25 mouse cellular contexts compared by ENCODE assay signal in genomic region chr2:93357391-93357790, GRCm38 (mm10). TPM values are rescaled to one million over a fixed set of nuclear protein-coding genes. Genes with fewer than 3 reads are reported as not detected.
A peak's percentile ranks its signal among the peaks of the same experiment; 100 is the strongest.
DNase-seq lines count a peak whose midpoint lies in the region; ATAC-seq lines count a peak whose summit lies in the region.
"Had no signal": no experiment of that assay in that cellular context is flagged by ENCODE, and none has a peak within 500 bp of the region (broad histone marks: within the 10 kb centered on the region; RNA-seq: fewer than 3 reads in every experiment).

No protein-coding gene starts in this region.

- no peak overlapping the region for H3K27ac ChIP-seq in heart, embryonic 11.5 days (ENCODE audit: low read depth, low read length)
- 0 out of 2 replicates have a peak overlapping the region, but pooled peaks have one; percentile 48 for H3K27ac ChIP-seq in intestine, embryonic 15.5 days
- H3K27ac ChIP-seq in liver, embryonic 13.5 days = peak overlapping the region; percentile 53
- no peak overlapping the region for H3K27ac ChIP-seq in stomach, embryonic 15.5 days
- H3K27ac ChIP-seq: embryonic facial prominence, embryonic 13.5 days; heart, embryonic 15.5 days; hindbrain, embryonic 15.5 days; left cerebral cortex, adult 2 months; lung, embryonic 15.5 days; macrophage had no signal

- no peak overlapping the region for H3K9ac ChIP-seq in heart, embryonic 11.5 days (ENCODE audit: low read depth, low read length)
- no peak overlapping the region for H3K9ac ChIP-seq in intestine, embryonic 15.5 days
- peak overlapping the region; percentile 12 for H3K9ac ChIP-seq in liver, embryonic 13.5 days
- H3K9ac ChIP-seq in stomach, embryonic 15.5 days = no peak overlapping the region
- H3K9ac ChIP-seq: embryonic facial prominence, embryonic 13.5 days; heart, embryonic 15.5 days; hindbrain, embryonic 15.5 days; lung, embryonic 15.5 days; neural tube, embryonic 15.5 days had no signal

- no peak overlapping the region for H3K4me3 ChIP-seq in heart, embryonic 11.5 days (ENCODE audit: low read depth, low read length)
- no peak overlapping the region for H3K4me3 ChIP-seq in intestine, embryonic 15.5 days (replicated peaks)
- peak overlapping the region; percentile 15 for H3K4me3 ChIP-seq in liver, embryonic 13.5 days (replicated peaks)
- H3K4me3 ChIP-seq in stomach, embryonic 15.5 days (replicated peaks) = no peak overlapping the region
- H3K4me3 ChIP-seq: embryonic facial prominence, embryonic 13.5 days; heart, embryonic 15.5 days; hindbrain, embryonic 15.5 days; left cerebral cortex, adult 2 months; lung, embryonic 15.5 days; neural tube, embryonic 15.5 days had no signal

- no peak overlapping the region for H3K4me2 ChIP-seq in heart, embryonic 11.5 days
- no peak overlapping the region for H3K4me2 ChIP-seq in intestine, embryonic 15.5 days (replicated peaks)
- peak overlapping the region; percentile 40 for H3K4me2 ChIP-seq in liver, embryonic 13.5 days
- H3K4me2 ChIP-seq in stomach, embryonic 15.5 days = no peak overlapping the region
- H3K4me2 ChIP-seq: embryonic facial prominence, embryonic 13.5 days; heart, embryonic 15.5 days; hindbrain, embryonic 15.5 days; lung, embryonic 15.5 days; neural tube, embryonic 15.5 days had no signal

- no peak for DNase-seq in heart, postnatal 36 days
- no peak for DNase-seq in liver, embryonic 13.5 days
- DNase-seq in lung, postnatal 10 days = no peak
- DNase-seq in lung, postnatal 25 days (ENCODE audit: low spot score) = no peak
- DNase-seq in natural killer cell, adult 2 months (ENCODE audit: low spot score in 2 of 2) = no peak
- DNase-seq: adrenal gland, postnatal 10 days; cerebellum, adult 2 months; cerebellum, postnatal 25 days; embryo, embryonic 11 days; gastrocnemius, postnatal 14 days; kidney, adult 11 months; thymus, postnatal 36 days had no signal

- peaks cover 14% of the 10 kb centered on the region for H3K4me1 ChIP-seq in heart, embryonic 11.5 days (ENCODE audit: control insufficient read depth, insufficient read depth, low read length)
- 0 out of 2 replicates have a peak, but pooled peaks cover 10% of the 10 kb centered on the region for H3K4me1 ChIP-seq in intestine, embryonic 15.5 days (replicated peaks)
- peaks cover 90% of the 10 kb centered on the region for H3K4me1 ChIP-seq in liver, embryonic 13.5 days (replicated peaks)
- H3K4me1 ChIP-seq in stomach, embryonic 15.5 days = 0 out of 2 replicates have a peak, but pooled peaks cover 3% of the 10 kb centered on the region
- H3K4me1 ChIP-seq: lung, embryonic 15.5 days had no signal

- 43% methylated on average over 2 of the region's 2 CpGs for WGBS in heart, embryonic 11.5 days (ENCODE audit: insufficient replicate concordance)
- WGBS in intestine, embryonic 15.5 days = 27% methylated on average over 2 of the region's 2 CpGs
- 41% methylated on average over 2 of the region's 2 CpGs for WGBS in liver, embryonic 13.5 days (ENCODE audit: insufficient replicate concordance)
- 41% methylated on average over 2 of the region's 2 CpGs for WGBS in stomach, embryonic 15.5 days

- intact Hi-C loops in heart, postnatal 36 days (cut with DNase I) = no loop called here

- ATAC-seq in heart, embryonic 11.5 days (replicated peaks; ENCODE audit: insufficient number of reproducible peaks, low FRiP score, low TSS enrichment) = 0 out of 2 replicates have a peak, but pooled peaks have one; percentile 47
- peak; percentile 87 for ATAC-seq in intestine, embryonic 15.5 days
- peak; percentile 57 for ATAC-seq in liver, embryonic 13.5 days (ENCODE audit: low read depth)
- ATAC-seq in stomach, embryonic 15.5 days (ENCODE audit: insufficient read depth, low FRiP score, low read depth) = peak; percentile 61; the same call in 1 of the 2 replicates
- ATAC-seq: activated CD4-positive, CD25-positive, alpha-beta regulatory T cell, adult 4 months; forebrain, embryonic 16.5 days had no signal

- H3K36me3 ChIP-seq in heart, embryonic 11.5 days (ENCODE audit: control insufficient read depth, insufficient read depth, low read length) = no peaks in the 10 kb centered on the region
- H3K36me3 ChIP-seq in intestine, embryonic 15.5 days = no peaks in the 10 kb centered on the region
- H3K36me3 ChIP-seq in liver, embryonic 13.5 days = no peaks in the 10 kb centered on the region
- no peaks in the 10 kb centered on the region for H3K36me3 ChIP-seq in stomach, embryonic 15.5 days
- H3K36me3 ChIP-seq: embryonic facial prominence, embryonic 13.5 days; heart, embryonic 15.5 days; hindbrain, embryonic 15.5 days; lung, embryonic 15.5 days; neural tube, embryonic 15.5 days had no signal

- no peaks in the 10 kb centered on the region for H3K27me3 ChIP-seq in heart, embryonic 11.5 days (ENCODE audit: control insufficient read depth, insufficient read depth, low read length)
- no peaks in the 10 kb centered on the region for H3K27me3 ChIP-seq in intestine, embryonic 15.5 days (replicated peaks)
- H3K27me3 ChIP-seq in liver, embryonic 13.5 days = no peaks in the 10 kb centered on the region
- H3K27me3 ChIP-seq in stomach, embryonic 15.5 days (replicated peaks) = no peaks in the 10 kb centered on the region
- H3K27me3 ChIP-seq: embryonic facial prominence, embryonic 13.5 days; heart, embryonic 15.5 days; hindbrain, embryonic 15.5 days; lung, embryonic 15.5 days; neural tube, embryonic 15.5 days had no signal

- no peaks in the 10 kb centered on the region for H3K9me3 ChIP-seq in heart, embryonic 11.5 days (replicated peaks; ENCODE audit: control insufficient read depth, low read length)
- no peaks in the 10 kb centered on the region for H3K9me3 ChIP-seq in intestine, embryonic 15.5 days
- H3K9me3 ChIP-seq in liver, embryonic 13.5 days (replicated peaks) = no peaks in the 10 kb centered on the region
- no peaks in the 10 kb centered on the region for H3K9me3 ChIP-seq in stomach, embryonic 15.5 days
- H3K9me3 ChIP-seq: embryonic facial prominence, embryonic 13.5 days; heart, embryonic 15.5 days; hindbrain, embryonic 15.5 days; lung, embryonic 15.5 days; neural tube, embryonic 15.5 days had no signal

RNA-seq across cellular contexts. Expression of gene Tspan18, which starts 23.1 kb away (rescaled TPM):
- polyA plus RNA-seq in heart, embryonic 11.5 days (2014; fragmentation: Nextera tagmentation; extraction: Ambion mirVana) = 75.5 and 84.5 TPM in 2 replicates
- 10 to 100 TPM; 12.4 to 16.2 TPM for total RNA-seq in heart, postnatal 36 days (2021)
- 21.4 and 23.0 TPM in 2 replicates for polyA plus RNA-seq in intestine, embryonic 15.5 days (2015; fragmentation: Nextera tagmentation; extraction: Ambion mirVana)
- polyA plus RNA-seq in liver, embryonic 13.5 days (2015; fragmentation: Nextera tagmentation; extraction: Ambion mirVana) = 3.7 and 3.9 TPM in 2 replicates
- 20.0 and 20.8 TPM in 2 replicates for polyA plus RNA-seq in stomach, embryonic 15.5 days (2015; fragmentation: Nextera tagmentation; extraction: Ambion mirVana)
- total RNA-seq: hematopoietic stem cell, adult 5-6 weeks had no signal

Comparison
In these comparisons a context has a peak if more than half of its experiments do, and no peak if none do; other contexts are left out.
1. H3K27ac ChIP-seq: peak in intestine, embryonic 15.5 days (single experiment) and liver, embryonic 13.5 days (single experiment); none in heart, embryonic 11.5 days (single experiment) and stomach, embryonic 15.5 days (single experiment).
2. Peak in every context shown above with its lines, with median percentiles within 50 percentile points of each other: ATAC-seq.